Mouse (Mus musculus) midbrain, postnatal 0 days (tissue): ENCODE data around the gene Sgsm2. TPM values are rescaled to one million over a fixed set of nuclear protein-coding genes. Genes with fewer than 3 reads are reported as not detected.

Experiments
- ATAC-seq: fragments of 200-750 bp; cut with Nextera tagmentation; 2 replicates; pipeline ENCODE4 v1.8.0; 2017; ENCODE audit warnings: moderate number of reproducible peaks, mild to moderate bottlenecking, moderate TSS enrichment, moderate library complexity; ENCODE audit not compliant: low FRiP score
- DNase-seq: peaks from one replicate; pipeline ENCODE4 v3.0.0-alpha.2; 2015; ENCODE audit warnings: low spot score
- H3K27ac ChIP-seq: fragments of 300-500 bp; sonication (generic); 2 replicates; pipeline ENCODE4 v1.5.1; 2014; ENCODE audit warnings: low read depth, mild to moderate bottlenecking, low read length, mixed read lengths
- H3K27me3 ChIP-seq: fragments of 300-500 bp; sonication (generic); 2 replicates; pipeline ENCODE4 v1.6.1; 2014; ENCODE audit warnings: low read length, control low read depth, mixed read lengths; ENCODE audit not compliant: insufficient read depth
- H3K36me3 ChIP-seq: fragments of 300-500 bp; sonication (generic); 2 replicates; pipeline ENCODE4 v1.6.1; 2014; ENCODE audit warnings: low read length, control low read depth, mixed read lengths; ENCODE audit not compliant: insufficient read depth
- H3K4me1 ChIP-seq: fragments of 300-500 bp; sonication (generic); 2 replicates; pipeline ENCODE4 v1.6.1; 2014; ENCODE audit warnings: mild to moderate bottlenecking, control low read depth, antibody characterized with exemption, low read length, mixed read lengths; ENCODE audit not compliant: insufficient read depth
- H3K4me2 ChIP-seq: fragments of 300-500 bp; sonication (generic); 2 replicates; pipeline ENCODE4 v1.6.1; 2014; ENCODE audit warnings: low read depth, mild to moderate bottlenecking, low read length, mixed read lengths; ENCODE audit not compliant: poor library complexity, severe bottlenecking
- H3K4me3 ChIP-seq: fragments of 300-500 bp; sonication (generic); 2 replicates; pipeline ENCODE4 v1.5.1; 2014; ENCODE audit warnings: low read depth, mild to moderate bottlenecking, low read length, moderate library complexity
- H3K9ac ChIP-seq: fragments of 300-500 bp; sonication (generic); replicated peaks from 2 replicates; pipeline ENCODE4 v1.6.1; 2014; ENCODE audit warnings: mild to moderate bottlenecking, low read length, moderate library complexity, mixed read lengths; ENCODE audit not compliant: poor library complexity, severe bottlenecking
- H3K9me3 ChIP-seq: fragments of 300-500 bp; sonication (generic); 2 replicates; pipeline ENCODE4 v1.6.1; 2016; ENCODE audit warnings: low read length, control low read depth
- CTCF ChIP-seq: IDR thresholded peaks from 2 replicates; pipeline ENCODE4 v1.5.1; 2016; ENCODE audit warnings: antibody characterized with exemption, mild to moderate bottlenecking
- WGBS: fragments of 180-500 bp; shearing (Covaris S2); extraction: QIAGEN DNeasy Blood & Tissue Kit; methylation state at CpG from one replicate; pipeline ENCODE4 v1.1.7; 2014; 5-methylcytosine and 5-hydroxymethylcytosine counted together
- polyA plus RNA-seq: library from polyadenylated mRNA; unstranded; fragments of >200 nt; fragmentation: Nextera tagmentation; extraction: Ambion mirVana; gene quantifications from 2 replicates; pipeline ENCODE4 v1.2.1, GENCODE M21; 2015
- total RNA-seq: library from RNA; depleted of rRNA; stranded (reverse); fragments of >200 nt; gene quantifications from 2 replicates; pipeline ENCODE4 v1.2.3, GENCODE M21; 2014

The Sgsm2 gene
- total and polyA plus RNA-seq, 2 experiments from 2014 or later, result 28.8 to 49.1 TPM

DNA sequence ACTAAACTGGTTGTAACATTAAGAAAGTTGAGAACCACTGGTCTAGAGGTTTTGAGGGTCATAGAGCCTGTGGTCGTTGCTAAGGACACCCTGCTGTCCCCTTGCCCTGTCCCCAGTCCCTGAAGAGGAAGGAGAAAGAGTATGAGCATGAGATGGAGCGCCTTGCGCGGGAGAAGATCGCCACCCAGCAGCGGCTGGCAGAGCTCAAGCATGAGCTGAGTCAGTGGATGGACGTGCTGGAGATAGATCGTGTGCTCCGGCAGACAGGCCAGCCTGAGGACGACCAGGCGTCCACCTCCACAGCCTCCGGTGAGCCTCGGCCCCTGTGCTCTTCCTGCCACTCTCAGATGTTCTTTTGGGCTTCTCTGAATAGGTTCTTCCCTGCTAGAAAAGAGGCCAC lies 54.8 kb downstream of the Sgsm2 start:
- TF ChIP-seq CTCF, result no peak
- Histone ChIP-seq H3K4me1 (peaks cover 3% of the 10 kb centered on the region; the same call in 1 of the 2 replicates), H3K4me3 (no peak overlapping the region), H3K4me2 (no peak overlapping the region), H3K36me3 (peaks cover 25% of the 10 kb centered on the region; the same call in 1 of the 2 replicates), H3K9ac (no peak overlapping the region), H3K27ac (no peak overlapping the region), H3K9me3 (no peaks in the 10 kb centered on the region), H3K27me3 (no peaks in the 10 kb centered on the region)
- WGBS, result 87% methylated on average over 13 of the region's 13 CpGs
- no peak for DNase-seq
- no peak for ATAC-seq

DNA sequence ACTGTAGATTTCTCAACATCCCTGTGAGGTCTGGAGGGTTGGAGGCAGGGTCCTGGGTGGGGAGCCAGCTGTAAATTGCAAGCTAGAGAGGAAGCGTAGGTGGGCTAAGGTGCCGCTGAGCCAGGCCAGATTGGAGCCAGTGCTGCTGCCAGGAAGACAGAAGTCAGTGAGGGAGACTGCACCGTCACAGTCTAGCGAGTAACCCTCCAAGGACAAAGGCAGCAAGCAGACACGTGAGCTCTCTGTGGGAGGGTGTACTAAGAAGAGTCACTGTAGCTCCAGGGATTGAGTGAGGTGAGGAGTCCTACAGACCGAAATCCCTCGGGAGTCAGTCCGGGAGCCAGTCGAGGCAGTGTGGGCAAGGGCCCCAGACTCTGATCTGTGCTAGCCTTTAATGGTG lies 55.5 kb downstream of the Sgsm2 start:
- Histone ChIP-seq H3K27me3 (no peaks in the 10 kb centered on the region), H3K9ac (no peak overlapping the region), H3K4me3 (no peak overlapping the region), H3K36me3 (peaks cover 25% of the 10 kb centered on the region; the same call in 1 of the 2 replicates), H3K9me3 (no peaks in the 10 kb centered on the region), H3K4me1 (peaks cover 3% of the 10 kb centered on the region; the same call in 1 of the 2 replicates), H3K27ac (no peak overlapping the region), H3K4me2 (no peak overlapping the region)
- no peak for TF ChIP-seq CTCF
- WGBS, result 64% methylated on average over 9 of the region's 9 CpGs
- ATAC-seq (no peak), DNase-seq (no peak)

DNA sequence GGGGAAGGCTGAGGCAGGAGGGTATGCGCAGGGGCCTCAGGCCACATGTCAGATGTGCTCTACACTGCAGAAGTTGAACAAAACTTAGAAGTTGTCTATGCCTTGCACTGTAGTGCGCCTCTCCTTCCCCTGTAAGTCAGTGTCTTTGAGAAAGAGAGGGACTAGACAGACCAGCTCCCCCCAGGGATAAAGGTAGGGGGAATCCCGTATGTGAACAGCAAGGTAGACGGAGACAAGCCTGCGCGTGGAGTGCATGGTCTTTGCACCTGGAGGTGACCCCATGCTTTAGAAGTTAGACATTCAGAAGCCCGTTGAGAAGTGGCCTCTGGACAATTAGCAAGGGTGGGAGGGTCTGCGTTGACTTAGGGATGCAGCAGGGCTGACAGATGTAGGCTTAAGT lies 56.1 kb downstream of the Sgsm2 start:
- 93% methylated on average over 8 of the region's 8 CpGs for whole genome bisulfite sequencing
- TF ChIP-seq CTCF, result no peak
- Histone ChIP-seq H3K4me1 (peaks cover 3% of the 10 kb centered on the region; the same call in 1 of the 2 replicates), H3K36me3 (peaks cover 25% of the 10 kb centered on the region; the same call in 1 of the 2 replicates), H3K9me3 (no peaks in the 10 kb centered on the region), H3K27ac (no peak overlapping the region), H3K4me3 (no peak overlapping the region), H3K4me2 (no peak overlapping the region), H3K9ac (no peak overlapping the region), H3K27me3 (no peaks in the 10 kb centered on the region)
- ATAC-seq (no peak), DNase-seq (no peak)

DNA sequence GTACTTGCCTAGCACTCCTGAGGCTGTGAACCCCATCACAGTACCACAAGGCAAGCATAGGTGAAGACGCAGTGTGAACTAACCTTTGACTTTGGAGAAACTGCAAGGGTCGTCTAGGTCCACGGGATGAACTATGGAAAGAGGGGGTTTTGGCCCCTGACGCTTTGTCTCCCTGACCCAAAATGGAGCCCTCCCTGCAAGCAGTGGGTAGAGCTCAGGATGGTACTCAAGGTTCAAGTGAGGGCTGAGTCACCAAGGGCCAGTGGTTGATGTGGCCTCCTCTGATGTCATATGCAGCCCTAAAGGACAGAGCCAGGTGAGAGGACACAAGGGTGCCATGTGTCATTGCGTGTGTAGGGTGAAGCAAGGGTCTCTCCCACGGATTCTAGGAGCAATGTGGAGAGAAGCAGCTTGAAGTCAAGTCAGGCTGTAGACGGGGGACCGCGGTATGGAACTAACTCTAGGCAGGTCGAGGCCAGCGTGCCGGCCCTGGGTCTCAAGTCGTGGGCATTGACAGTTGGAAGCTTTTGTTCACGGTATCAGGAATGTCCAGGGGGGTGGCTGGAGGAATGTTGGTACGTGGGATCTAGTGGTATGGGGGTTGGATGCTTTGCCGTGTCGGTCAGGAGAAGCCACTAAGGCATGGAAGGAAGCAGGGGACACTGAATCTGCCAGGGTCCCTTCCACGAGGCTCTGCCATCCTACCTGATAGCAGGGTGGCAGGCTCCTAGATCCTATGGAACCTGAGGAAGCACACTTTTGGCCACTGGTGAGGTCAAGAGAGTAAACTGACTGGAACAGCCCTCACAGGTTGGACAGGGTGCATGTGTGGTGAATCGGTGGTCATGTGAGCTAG lies 56.8 kb downstream of the Sgsm2 start:
- no peak for DNase-seq
- no peak for ATAC-seq
- no peak overlapping the region for H3K27ac ChIP-seq
- H3K4me1 ChIP-seq, result peaks cover 3% of the 10 kb centered on the region; the same call in 1 of the 2 replicates
- H3K27me3 ChIP-seq, result no peaks in the 10 kb centered on the region
- no peak overlapping the region for H3K9ac ChIP-seq
- H3K36me3 ChIP-seq, result peaks cover 25% of the 10 kb centered on the region; the same call in 1 of the 2 replicates
- WGBS, result 91% methylated on average over 19 of the region's 19 CpGs
- H3K4me2 ChIP-seq, result no peak overlapping the region
- no peaks in the 10 kb centered on the region for H3K9me3 ChIP-seq
- TF ChIP-seq CTCF, result no peak
- no peak overlapping the region for H3K4me3 ChIP-seq

DNA sequence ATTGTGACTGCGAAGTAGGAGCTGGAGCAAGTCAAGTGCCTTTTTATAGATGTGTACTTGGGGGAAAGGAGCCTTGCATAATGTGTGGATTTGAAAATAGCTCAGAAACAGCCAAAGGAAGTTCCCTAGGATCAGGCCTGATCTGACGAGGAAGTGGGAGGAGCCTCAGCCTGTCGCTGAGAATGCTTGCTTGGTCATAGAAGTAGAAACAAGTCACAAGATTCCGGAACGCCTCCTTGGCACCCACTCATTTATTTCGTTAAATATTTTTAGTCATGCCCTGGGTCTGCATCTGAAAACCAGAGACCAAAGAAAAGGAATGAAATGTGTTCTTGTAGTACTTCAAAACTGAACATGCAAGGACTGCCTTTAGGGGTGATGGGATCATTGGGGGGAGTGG lies 57.9 kb downstream of the Sgsm2 start:
- peaks cover 3% of the 10 kb centered on the region; the same call in 1 of the 2 replicates for H3K4me1 ChIP-seq
- no peak overlapping the region for H3K9ac ChIP-seq
- DNase-seq, result peak; percentile 37
- ATAC-seq, result no peak
- no peaks in the 10 kb centered on the region for H3K27me3 ChIP-seq
- peak overlapping the region; percentile 85 for H3K4me2 ChIP-seq
- H3K9me3 ChIP-seq, result no peaks in the 10 kb centered on the region
- peak overlapping the region; percentile 85 for H3K27ac ChIP-seq
- H3K4me3 ChIP-seq, result peak overlapping the region; percentile 54
- 48% methylated on average over 6 of the region's 6 CpGs for WGBS
- TF ChIP-seq CTCF, result no peak
- peaks cover 22% of the 10 kb centered on the region; the same call in 1 of the 2 replicates for H3K36me3 ChIP-seq

DNA sequence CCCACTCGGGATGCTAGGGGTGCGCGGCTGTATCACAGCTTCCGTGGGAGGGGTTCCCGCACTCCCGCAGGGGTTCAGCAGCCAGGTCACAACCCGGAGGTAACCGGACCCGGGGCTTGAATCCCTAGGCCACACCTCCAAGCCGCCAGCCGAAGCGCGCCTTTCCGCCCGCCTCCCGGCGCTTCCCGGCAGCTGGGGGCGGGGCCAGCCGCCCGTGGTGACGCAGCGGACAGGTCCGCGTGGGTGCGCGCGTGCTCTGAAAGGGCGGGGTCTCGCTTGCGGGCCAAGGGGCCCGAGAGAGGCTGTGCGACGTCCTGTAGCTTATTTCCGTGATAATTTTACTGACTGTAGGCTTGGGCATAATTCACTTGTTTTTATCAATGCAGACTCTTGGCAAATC lies 58.4 kb downstream of the Sgsm2 start:
- under 1% methylated on average over 35 of the region's 35 CpGs for WGBS
- Histone ChIP-seq H3K9ac (peak overlapping the region; percentile 67), H3K4me2 (peak overlapping the region; percentile 85), H3K9me3 (no peaks in the 10 kb centered on the region), H3K4me1 (peaks cover 7% of the 10 kb centered on the region), H3K27me3 (no peaks in the 10 kb centered on the region), H3K36me3 (peaks cover 19% of the 10 kb centered on the region; the same call in 1 of the 2 replicates), H3K4me3 (peak overlapping the region; percentile 54), H3K27ac (peak overlapping the region; percentile 85)
- DNase-seq (peak; percentile 88), ATAC-seq (peak; percentile 79)
- no peak for TF ChIP-seq CTCF
